Comparison of ENCODE assay signal across 8 mouse cellular contexts in genomic region chr2:10826134-10826767, GRCm38 (mm10).
A peak's percentile ranks its signal among the peaks of the same experiment; 100 is the strongest.
DNase-seq lines count a peak whose midpoint lies in the region; ATAC-seq and TF ChIP-seq lines count a peak whose summit lies in the region.

No protein-coding gene starts in this region.

- 0 out of 2 replicates have a peak, but pooled peaks cover 3% of the 10 kb centered on the region for H3K27me3 ChIP-seq in heart, embryonic 15.5 days
- H3K27me3 ChIP-seq in hindbrain, embryonic 12.5 days: no peaks in the 10 kb centered on the region; the same call in 1 of the 2 replicates
- H3K27me3 ChIP-seq in limb, embryonic 10.5 days (ENCODE audit: low read depth, poor library complexity, severe bottlenecking): no peaks in the 10 kb centered on the region
- no peaks in the 10 kb centered on the region for H3K27me3 ChIP-seq in neural tube, embryonic 14.5 days (ENCODE audit: control insufficient read depth, insufficient read depth, low read length)

- H3K4me3 ChIP-seq in heart, embryonic 15.5 days: peak overlapping the region; percentile 56
- no peak overlapping the region for H3K4me3 ChIP-seq in hindbrain, embryonic 12.5 days
- peak overlapping the region; percentile 51 for H3K4me3 ChIP-seq in limb, embryonic 10.5 days
- no peak overlapping the region for H3K4me3 ChIP-seq in neural tube, embryonic 14.5 days (ENCODE audit: low read depth, low read length)
- no peak overlapping the region for H3K4me3 ChIP-seq in left cerebral cortex, adult 2 months

- TF ChIP-seq CTCF in left cerebral cortex, adult 2 months (IDR thresholded peaks at IDR 0.05): no peak

- no peak overlapping the region for H3K27ac ChIP-seq in heart, embryonic 15.5 days
- H3K27ac ChIP-seq in hindbrain, embryonic 12.5 days: no peak overlapping the region
- no peak overlapping the region for H3K27ac ChIP-seq in limb, embryonic 10.5 days
- H3K27ac ChIP-seq in neural tube, embryonic 14.5 days (ENCODE audit: low read depth, low read length): no peak overlapping the region
- H3K27ac ChIP-seq in left cerebral cortex, adult 2 months: no peak overlapping the region

- no peaks in the 10 kb centered on the region for H3K36me3 ChIP-seq in heart, embryonic 15.5 days
- no peaks in the 10 kb centered on the region for H3K36me3 ChIP-seq in hindbrain, embryonic 12.5 days
- no peaks in the 10 kb centered on the region for H3K36me3 ChIP-seq in limb, embryonic 10.5 days
- H3K36me3 ChIP-seq in neural tube, embryonic 14.5 days (ENCODE audit: control insufficient read depth, insufficient read depth, low read length): no peaks in the 10 kb centered on the region

- WGBS in heart, embryonic 15.5 days: 74% methylated on average over 10 of the region's 10 CpGs
- 78% methylated on average over 10 of the region's 10 CpGs for WGBS in hindbrain, embryonic 12.5 days
- WGBS in limb, embryonic 10.5 days: 86% methylated on average over 10 of the region's 10 CpGs
- 84% methylated on average over 10 of the region's 10 CpGs for WGBS in neural tube, embryonic 14.5 days

- no peaks in the 10 kb centered on the region for H3K9me3 ChIP-seq in heart, embryonic 15.5 days (replicated peaks)
- no peaks in the 10 kb centered on the region for H3K9me3 ChIP-seq in hindbrain, embryonic 12.5 days (replicated peaks)
- no peaks in the 10 kb centered on the region for H3K9me3 ChIP-seq in limb, embryonic 10.5 days (replicated peaks)
- no peaks in the 10 kb centered on the region for H3K9me3 ChIP-seq in neural tube, embryonic 14.5 days (ENCODE audit: control insufficient read depth, low read length)

- no peak for DNase-seq in heart, adult 8-10 months (ENCODE audit: low spot score)
- DNase-seq in limb, embryonic 10.5 days (ENCODE audit: low spot score): no peak
- no peak for DNase-seq in left cerebral cortex, adult 2 months (ENCODE audit: extremely low spot score in 1 of 2, low spot score in 2 of 2)
- no peak for DNase-seq in Muller cell, postnatal 12 days (ENCODE audit: inconsistent ontology term)

- H3K4me1 ChIP-seq in heart, embryonic 15.5 days (replicated peaks): no peaks in the 10 kb centered on the region
- no peaks in the 10 kb centered on the region for H3K4me1 ChIP-seq in hindbrain, embryonic 12.5 days
- no peaks in the 10 kb centered on the region for H3K4me1 ChIP-seq in limb, embryonic 10.5 days
- H3K4me1 ChIP-seq in neural tube, embryonic 14.5 days (ENCODE audit: control insufficient read depth, insufficient read depth, low read length): no peaks in the 10 kb centered on the region

- peak overlapping the region; percentile 63 for H3K4me2 ChIP-seq in heart, embryonic 15.5 days
- peak overlapping the region; percentile 49 for H3K4me2 ChIP-seq in hindbrain, embryonic 12.5 days (replicated peaks)
- H3K4me2 ChIP-seq in neural tube, embryonic 14.5 days (ENCODE audit: low read depth, low read length): peak overlapping the region; percentile 40; the same call in 1 of the 2 replicates

- ATAC-seq in heart, embryonic 15.5 days (replicated peaks; ENCODE audit: insufficient number of reproducible peaks, insufficient read depth, low FRiP score, low read depth): no peak
- no peak for ATAC-seq in hindbrain, embryonic 12.5 days (ENCODE audit: low FRiP score)
- ATAC-seq in neural tube, embryonic 14.5 days (ENCODE audit: low read depth): no peak
- ATAC-seq in erythroblast, adult 5-6 weeks (replicated peaks; ENCODE audit: low FRiP score, poor library complexity, severe bottlenecking): no peak

- H3K9ac ChIP-seq in heart, embryonic 15.5 days: no peak overlapping the region; the same call in 1 of the 2 replicates
- H3K9ac ChIP-seq in hindbrain, embryonic 12.5 days: no peak overlapping the region
- H3K9ac ChIP-seq in neural tube, embryonic 14.5 days (replicated peaks; ENCODE audit: low read depth, low read length): no peak overlapping the region

- intact Hi-C loops in left cerebral cortex, adult 2 months (cut with DNase I): loop anchor here (2.0 to 5.0 kb wide), 2 partner anchors 231 to 453 kb away; no protein-coding TSS in a partner anchor

Comparison
In these comparisons a context has a peak if more than half of its experiments do, and no peak if none do; other contexts are left out.
1. H3K4me3 ChIP-seq: peak in heart, embryonic 15.5 days (single experiment) and limb, embryonic 10.5 days (single experiment); none in hindbrain, embryonic 12.5 days (single experiment), neural tube, embryonic 14.5 days (single experiment) and left cerebral cortex, adult 2 months (single experiment).
2. Peak in every context shown above with its lines, with median percentiles within 50 percentile points of each other: H3K4me2 ChIP-seq.